In the genomic region with DNA sequence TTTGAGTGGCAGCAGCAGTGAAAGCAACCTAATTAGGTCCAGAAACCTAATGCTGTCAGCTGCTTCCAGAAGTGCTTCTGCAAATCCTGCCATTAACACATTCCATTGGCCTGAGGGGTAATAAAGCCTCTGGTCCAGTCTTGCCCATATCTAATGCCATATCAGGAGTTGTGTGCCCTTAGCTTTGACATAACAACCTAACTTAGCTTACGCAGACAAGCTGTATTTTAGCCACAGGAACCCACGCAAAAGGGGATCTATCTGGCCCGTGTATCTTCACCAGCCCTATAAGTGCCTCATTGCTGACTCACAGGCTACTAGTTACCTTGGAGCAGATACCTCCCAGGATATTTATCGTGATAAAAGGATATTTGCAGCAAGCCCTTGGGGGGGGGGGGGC, we compare ENCODE assay signal across 21 mouse cellular contexts. TPM values are rescaled to one million over a fixed set of nuclear protein-coding genes. Genes with fewer than 3 reads are reported as not detected.
"Had no signal": no experiment of that assay in that cellular context is flagged by ENCODE, and none has a peak within 500 bp of the region (broad histone marks: within the 10 kb centered on the region; RNA-seq: fewer than 3 reads in every experiment).

No protein-coding gene starts in this region.

- ATAC-seq: midbrain, embryonic 16.5 days had no signal

- H3K27ac ChIP-seq: kidney, postnatal 0 days; layer of hippocampus, adult 2 months; left cerebral cortex, adult 2 months; liver, embryonic 14.5 days; midbrain, embryonic 12.5 days had no signal

- H3K27me3 ChIP-seq: limb, embryonic 12.5 days had no signal

- H3K9ac ChIP-seq: limb, embryonic 12.5 days; liver, embryonic 14.5 days; midbrain, embryonic 12.5 days had no signal

- H3K4me2 ChIP-seq: limb, embryonic 12.5 days; midbrain, embryonic 12.5 days had no signal

- H3K9me3 ChIP-seq: limb, embryonic 12.5 days; midbrain, embryonic 12.5 days had no signal

- DNase-seq: kidney, adult 9 months; kidney, postnatal 36 days; lung, adult 18-20 months; spleen, adult 18-20 months; thymus, adult 18-20 months; thymus, postnatal 14 days had no signal

- H3K4me3 ChIP-seq: layer of hippocampus, adult 2 months; left cerebral cortex, adult 2 months; limb, embryonic 12.5 days; midbrain, embryonic 12.5 days had no signal

RNA-seq across cellular contexts. Expression of a gene that starts 10.3 kb away (rescaled TPM):
- total RNA-seq: layer of hippocampus, adult 2 months; layer of hippocampus, postnatal 14 days; left cerebral cortex, adult 2 months; left cerebral cortex, postnatal 14 days; liver, adult 2 months; megakaryocyte-erythroid progenitor cell, adult 5-6 weeks; neutrophil, adult 5-6 weeks had no signal
- polyA plus RNA-seq: limb, embryonic 12.5 days; liver, adult 2 months; liver, embryonic 14.5 days; lung, embryonic 16.5 days; neural tube, embryonic 11.5 days; stomach, embryonic 14.5 days had no signal

RNA-seq across cellular contexts. Expression of a gene that starts 18.1 kb away (rescaled TPM):
- total RNA-seq: layer of hippocampus, adult 2 months; left cerebral cortex, adult 2 months; liver, adult 2 months; megakaryocyte-erythroid progenitor cell, adult 5-6 weeks had no signal
- polyA plus RNA-seq: kidney, postnatal 0 days; limb, embryonic 12.5 days; liver, embryonic 14.5 days; lung, embryonic 16.5 days; midbrain, embryonic 12.5 days; midbrain, embryonic 16.5 days; neural tube, embryonic 11.5 days had no signal

RNA-seq across cellular contexts. Expression of a gene that starts 18.4 kb away (rescaled TPM):
- total RNA-seq: liver, adult 2 months; megakaryocyte-erythroid progenitor cell, adult 5-6 weeks; neutrophil, adult 5-6 weeks had no signal
